14 mouse cellular contexts compared by ENCODE assay signal in genomic region chr7:75528751-75529150, GRCm38 (mm10).
"Had no signal": no experiment of that assay in that cellular context is flagged by ENCODE, and none has a peak within 500 bp of the region (broad histone marks: within the 10 kb centered on the region; RNA-seq: fewer than 3 reads in every experiment).

No protein-coding gene starts in this region.

- H3K9me3 ChIP-seq: intestine, embryonic 15.5 days; limb, embryonic 13.5 days; liver, embryonic 12.5 days; lung, embryonic 15.5 days; midbrain, embryonic 12.5 days; neural tube, embryonic 13.5 days had no signal

- H3K4me3 ChIP-seq: intestine, embryonic 15.5 days; limb, embryonic 13.5 days; liver, embryonic 12.5 days; lung, embryonic 15.5 days; midbrain, embryonic 12.5 days; neural tube, embryonic 13.5 days had no signal

- DNase-seq: left cerebral cortex, postnatal 4 days; lung, postnatal 14 days; retina, postnatal 1 day; right cerebral cortex, postnatal 4 days; spleen, adult 18-20 months; thymus, adult 18-20 months; thymus, postnatal 14 days had no signal

- ATAC-seq: intestine, embryonic 15.5 days; liver, embryonic 12.5 days; midbrain, embryonic 16.5 days had no signal

- H3K27ac ChIP-seq: intestine, embryonic 15.5 days; limb, embryonic 13.5 days; liver, embryonic 12.5 days; lung, embryonic 15.5 days; midbrain, embryonic 12.5 days; neural tube, embryonic 13.5 days had no signal

- H3K4me2 ChIP-seq: intestine, embryonic 15.5 days; limb, embryonic 13.5 days; liver, embryonic 12.5 days; lung, embryonic 15.5 days; midbrain, embryonic 12.5 days; neural tube, embryonic 13.5 days had no signal

- H3K9ac ChIP-seq: intestine, embryonic 15.5 days; limb, embryonic 13.5 days; liver, embryonic 12.5 days; lung, embryonic 15.5 days; midbrain, embryonic 12.5 days; neural tube, embryonic 13.5 days had no signal

- H3K27me3 ChIP-seq: intestine, embryonic 15.5 days; limb, embryonic 13.5 days; liver, embryonic 12.5 days; lung, embryonic 15.5 days; midbrain, embryonic 12.5 days; neural tube, embryonic 13.5 days had no signal

- H3K36me3 ChIP-seq: intestine, embryonic 15.5 days; limb, embryonic 13.5 days; liver, embryonic 12.5 days; lung, embryonic 15.5 days; midbrain, embryonic 12.5 days; neural tube, embryonic 13.5 days had no signal
